Mouse (Mus musculus): ENCODE results near the gene Il11ra2. TPM values are rescaled to one million over a fixed set of nuclear protein-coding genes. Genes with fewer than 3 reads are reported as not detected.

Il11ra2 gene
- total RNA-seq (2023) = not detected

GRCm38 (mm10) chr4:42661793-42662192, at the start of gene Il11ra2:
Gene Il11ra2, minus strand, starts transcription at chr4:42661893.

GRCm38 (mm10) chr4:42654951-42655350, 6.7 kb downstream of the Il11ra2 start, which contains the start of gene Ccl27b:
Gene Ccl27b, plus strand, starts transcription at chr4:42655251.

GRCm38 (mm10) chr4:42629419-42629818, 32.3 kb downstream of the Il11ra2 start, which contains the start of gene Gm2564:
Gene Gm2564, plus strand, starts transcription at chr4:42629719.

GRCm38 (mm10) chr4:42611895-42612294, 49.8 kb downstream of the Il11ra2 start, which contains the start of gene Gm10591:
Gene Gm10591, plus strand, starts transcription at chr4:42612195.

Other genes starting within 250 kb of the Il11ra2 start
- gene Gm21586, start 222.5 kb downstream of the Il11ra2 start, total RNA-seq (2023) = not detected
- not detected for gene Gm2163, start 195.1 kb downstream of the Il11ra2 start, total RNA-seq (2023)
- gene Fam205a2, start 133.7 kb downstream of the Il11ra2 start, total RNA-seq (2023) = not detected
- not detected for gene Gm10591, start 49.7 kb downstream of the Il11ra2 start, total RNA-seq (2023)
- gene Gm2564, start 32.2 kb downstream of the Il11ra2 start, total RNA-seq (2023) = 1 to 10 TPM in 1 of 2 experiments, not detected in 1; 1.6 TPM
- gene Ccl27b, start 6.6 kb downstream of the Il11ra2 start, total RNA-seq (2023) = not detected
- not detected for gene 4930578G10Rik, start 73.7 kb upstream of the Il11ra2 start, total RNA-seq (2023)
- gene Ccl19, start 94.7 kb upstream of the Il11ra2 start, total RNA-seq (2023) = not detected
- gene Ccl21a, start 112.1 kb upstream of the Il11ra2 start, total RNA-seq (2023) = not detected
- gene Fam205a1, start 192.0 kb upstream of the Il11ra2 start, total RNA-seq (2023) = not detected
- gene Gm12394, start 194.9 kb upstream of the Il11ra2 start, total RNA-seq (2023) = not detected
- not detected for gene Fam205c, start 212.3 kb upstream of the Il11ra2 start, total RNA-seq (2023)